Mouse (Mus musculus): ENCODE measurements around the gene Slc25a29. TPM values are rescaled to one million over a fixed set of nuclear protein-coding genes. Genes with fewer than 3 reads are reported as not detected.
A peak's percentile ranks its signal among the peaks of the same experiment; 100 is the strongest.

Gene Slc25a29
- polyA plus RNA-seq (2012), result 0.02 TPM in 1 of 2 replicates, not detected in the other

GRCm38 (mm10) chr12:108835840-108836409 lies at the start of gene Slc25a29, which contains the start of gene Slc25a47:
TSS of gene Slc25a29 (minus strand) at chr12:108835883.
TSS of gene Slc25a47 (plus strand) at chr12:108836046.
- Histone ChIP-seq H3K4me3 (replicated peaks) (peak within 1 kb of the TSS; percentile 71), H3K27me3 (ENCODE audit: control insufficient read depth) (peaks cover 6% of the 10 kb centered on the region), H3K9me3 (ENCODE audit: control insufficient read depth, low read length) (no peaks in the 10 kb centered on the region), H3K36me3 (ENCODE audit: control insufficient read depth) (peaks cover 3% of the 10 kb centered on the region), H3K4me1 (ENCODE audit: control insufficient read depth) (peaks cover 34% of the 10 kb centered on the region)
- TF ChIP-seq TAL1 (IDR thresholded peaks at IDR 0.05; ENCODE audit: low read length), result no peak
- no peak for TF ChIP-seq GATA1 (IDR thresholded peaks at IDR 0.05; ENCODE audit: low read length)

GRCm38 (mm10) chr12:108882776-108883175 lies 47.1 kb upstream of the Slc25a29 start:
- H3K27me3 ChIP-seq (ENCODE audit: control insufficient read depth), result no peaks in the 10 kb centered on the region
- peaks cover 90% of the 10 kb centered on the region for H3K36me3 ChIP-seq (ENCODE audit: control insufficient read depth)

GRCm38 (mm10) chr12:108881192-108881591 lies 45.5 kb upstream of the Slc25a29 start:
- Histone ChIP-seq H3K4me1 (ENCODE audit: control insufficient read depth) (no peaks in the 10 kb centered on the region), H3K4me3 (replicated peaks) (no peak overlapping the region), H3K36me3 (ENCODE audit: control insufficient read depth) (peaks cover 86% of the 10 kb centered on the region), H3K27me3 (ENCODE audit: control insufficient read depth) (no peaks in the 10 kb centered on the region), H3K9me3 (ENCODE audit: control insufficient read depth, low read length) (no peaks in the 10 kb centered on the region)
- TF ChIP-seq TAL1 (IDR thresholded peaks at IDR 0.05; ENCODE audit: low read length), result no peak
- TF ChIP-seq GATA1 (IDR thresholded peaks at IDR 0.05; ENCODE audit: low read length), result no peak

More at GRCm38 (mm10) chr12:108882776-108883175, 47.1 kb upstream of the Slc25a29 start:
- no peak overlapping the region for H3K4me3 ChIP-seq (replicated peaks)
- TF ChIP-seq GATA1 (IDR thresholded peaks at IDR 0.05; ENCODE audit: low read length) (no peak), TAL1 (IDR thresholded peaks at IDR 0.05; ENCODE audit: low read length) (no peak)
- no peaks in the 10 kb centered on the region for H3K4me1 ChIP-seq (ENCODE audit: control insufficient read depth)
- no peaks in the 10 kb centered on the region for H3K9me3 ChIP-seq (ENCODE audit: control insufficient read depth, low read length)

- TF ChIP-seq TAL1 (IDR thresholded peaks at IDR 0.05; ENCODE audit: low read length) (no peak), GATA1 (IDR thresholded peaks at IDR 0.05; ENCODE audit: low read length) (no peak)
- peaks cover 86% of the 10 kb centered on the region for H3K36me3 ChIP-seq (ENCODE audit: control insufficient read depth)
- no peaks in the 10 kb centered on the region for H3K4me1 ChIP-seq (ENCODE audit: control insufficient read depth)
- H3K27me3 ChIP-seq (ENCODE audit: control insufficient read depth), result no peaks in the 10 kb centered on the region
- H3K4me3 ChIP-seq (replicated peaks), result no peak overlapping the region
- no peaks in the 10 kb centered on the region for H3K9me3 ChIP-seq (ENCODE audit: control insufficient read depth, low read length)
These were observed 44.9 kb upstream of the Slc25a29 start for GRCm38 (mm10) chr12:108880606-108881005.

GRCm38 (mm10) chr12:108879138-108879537 lies 43.5 kb upstream of the Slc25a29 start:
- Histone ChIP-seq H3K9me3 (ENCODE audit: control insufficient read depth, low read length) (no peaks in the 10 kb centered on the region), H3K27me3 (ENCODE audit: control insufficient read depth) (no peaks in the 10 kb centered on the region), H3K4me1 (ENCODE audit: control insufficient read depth) (no peaks in the 10 kb centered on the region), H3K36me3 (ENCODE audit: control insufficient read depth) (peaks cover 86% of the 10 kb centered on the region), H3K4me3 (replicated peaks) (no peak overlapping the region)
- TF ChIP-seq TAL1 (IDR thresholded peaks at IDR 0.05; ENCODE audit: low read length), result no peak
- TF ChIP-seq GATA1 (IDR thresholded peaks at IDR 0.05; ENCODE audit: low read length), result no peak

- no peak for TF ChIP-seq GATA1 (IDR thresholded peaks at IDR 0.05; ENCODE audit: low read length)
- no peak for TF ChIP-seq TAL1 (IDR thresholded peaks at IDR 0.05; ENCODE audit: low read length)
- no peaks in the 10 kb centered on the region for H3K9me3 ChIP-seq (ENCODE audit: control insufficient read depth, low read length)
- peaks cover 88% of the 10 kb centered on the region for H3K36me3 ChIP-seq (ENCODE audit: control insufficient read depth)
- H3K4me1 ChIP-seq (ENCODE audit: control insufficient read depth), result no peaks in the 10 kb centered on the region
- H3K4me3 ChIP-seq (replicated peaks), result no peak overlapping the region
- no peaks in the 10 kb centered on the region for H3K27me3 ChIP-seq (ENCODE audit: control insufficient read depth)
These were observed 37.4 kb upstream of the Slc25a29 start for GRCm38 (mm10) chr12:108873122-108873521.

- Histone ChIP-seq H3K9me3 (ENCODE audit: control insufficient read depth, low read length) (no peaks in the 10 kb centered on the region), H3K36me3 (ENCODE audit: control insufficient read depth) (peaks cover 94% of the 10 kb centered on the region), H3K4me3 (replicated peaks) (no peak overlapping the region), H3K4me1 (ENCODE audit: control insufficient read depth) (no peaks in the 10 kb centered on the region), H3K27me3 (ENCODE audit: control insufficient read depth) (no peaks in the 10 kb centered on the region)
- TF ChIP-seq GATA1 (IDR thresholded peaks at IDR 0.05; ENCODE audit: low read length), result no peak
- TF ChIP-seq TAL1 (IDR thresholded peaks at IDR 0.05; ENCODE audit: low read length), result no peak
These were observed 33.9 kb upstream of the Slc25a29 start for GRCm38 (mm10) chr12:108869575-108869974.

GRCm38 (mm10) chr12:108865007-108865494 lies 29.4 kb upstream of the Slc25a29 start:
- Histone ChIP-seq H3K9me3 (ENCODE audit: control insufficient read depth, low read length) (no peaks in the 10 kb centered on the region), H3K4me3 (replicated peaks) (no peak overlapping the region), H3K36me3 (ENCODE audit: control insufficient read depth) (peaks cover 100% of the 10 kb centered on the region), H3K4me1 (ENCODE audit: control insufficient read depth) (no peaks in the 10 kb centered on the region), H3K27me3 (ENCODE audit: control insufficient read depth) (no peaks in the 10 kb centered on the region)
- TF ChIP-seq GATA1 (IDR thresholded peaks at IDR 0.05; ENCODE audit: low read length) (no peak), TAL1 (IDR thresholded peaks at IDR 0.05; ENCODE audit: low read length) (no peak)

GRCm38 (mm10) chr12:108858486-108858885 lies 22.8 kb upstream of the Slc25a29 start:
- H3K4me1 ChIP-seq (ENCODE audit: control insufficient read depth), result peaks cover 6% of the 10 kb centered on the region
- H3K27me3 ChIP-seq (ENCODE audit: control insufficient read depth), result no peaks in the 10 kb centered on the region
- TF ChIP-seq TAL1 (IDR thresholded peaks at IDR 0.05; ENCODE audit: low read length), result no peak
- no peak for TF ChIP-seq GATA1 (IDR thresholded peaks at IDR 0.05; ENCODE audit: low read length)
- no peak overlapping the region for H3K4me3 ChIP-seq (replicated peaks)
- H3K36me3 ChIP-seq (ENCODE audit: control insufficient read depth), result peaks cover 44% of the 10 kb centered on the region
- H3K9me3 ChIP-seq (ENCODE audit: control insufficient read depth, low read length), result no peaks in the 10 kb centered on the region
